Mouse (Mus musculus) heart, postnatal 4 days (tissue): ENCODE results near the gene Lsamp. TPM values are rescaled to one million over a fixed set of nuclear protein-coding genes. Genes with fewer than 3 reads are reported as not detected.

Experiments
- DNase-seq: peaks from one replicate; pipeline ENCODE4 v3.0.0; 2021
- total RNA-seq, 2 experiments: library from RNA; stranded (reverse); gene quantifications; 2 replicates each; pipeline ENCODE4 v1.2.3; 2021

Gene Lsamp
- total RNA-seq, 2 experiments from 2014 or later = 0.81 to 1.3 TPM

- no peak for DNase-seq
Observed at GRCm38 (mm10) chr16:41786704-41787103, 1802.5 kb downstream of the Lsamp start.

GRCm38 (mm10) chr16:41787146-41787545, 1803.0 kb downstream of the Lsamp start:
- no peak for DNase-seq

- DNase-seq = no peak
Observed at GRCm38 (mm10) chr16:41790016-41790415, 1805.9 kb downstream of the Lsamp start.

GRCm38 (mm10) chr16:41820369-41820768, 1836.2 kb downstream of the Lsamp start:
- DNase-seq = no peak

- no peak for DNase-seq
Observed at GRCm38 (mm10) chr16:41826899-41827604, 1842.9 kb downstream of the Lsamp start.

GRCm38 (mm10) chr16:41827605-41827948, 1843.4 kb downstream of the Lsamp start:
- no peak for DNase-seq

- no peak for DNase-seq
Observed at GRCm38 (mm10) chr16:41834637-41835036, 1850.5 kb downstream of the Lsamp start.

- no peak for DNase-seq
Observed at GRCm38 (mm10) chr16:41835745-41836144, 1851.6 kb downstream of the Lsamp start.

- peak; percentile 26 for DNase-seq
Observed at GRCm38 (mm10) chr16:41839751-41840404, 1855.7 kb downstream of the Lsamp start.

GRCm38 (mm10) chr16:41846903-41847302, 1862.7 kb downstream of the Lsamp start:
- no peak for DNase-seq

GRCm38 (mm10) chr16:41871917-41872593, 1887.9 kb downstream of the Lsamp start:
- DNase-seq = no peak

GRCm38 (mm10) chr16:41888546-41889165, 1904.5 kb downstream of the Lsamp start:
- no peak for DNase-seq

- no peak for DNase-seq
Observed at GRCm38 (mm10) chr16:41900783-41901182, 1916.6 kb downstream of the Lsamp start.

GRCm38 (mm10) chr16:41903654-41904053, 1919.5 kb downstream of the Lsamp start:
- DNase-seq = no peak

- no peak for DNase-seq
Observed at GRCm38 (mm10) chr16:41912584-41913193, 1928.5 kb downstream of the Lsamp start.

- DNase-seq = no peak
Observed at GRCm38 (mm10) chr16:41913346-41913745, 1929.2 kb downstream of the Lsamp start.

GRCm38 (mm10) chr16:41916342-41916741, 1932.2 kb downstream of the Lsamp start:
- DNase-seq = no peak

GRCm38 (mm10) chr16:41917057-41917821, 1933.1 kb downstream of the Lsamp start:
- no peak for DNase-seq

GRCm38 (mm10) chr16:41929546-41929945, 1945.4 kb downstream of the Lsamp start:
- no peak for DNase-seq

- DNase-seq = no peak
Observed at GRCm38 (mm10) chr16:41935701-41936100, 1951.5 kb downstream of the Lsamp start.

GRCm38 (mm10) chr16:41936908-41937595, 1952.9 kb downstream of the Lsamp start:
- no peak for DNase-seq
